Mouse (Mus musculus): ENCODE data around the gene Swsap1. TPM values are rescaled to one million over a fixed set of nuclear protein-coding genes. Genes with fewer than 3 reads are reported as not detected.

Swsap1 gene
- polyA plus RNA-seq, 1 experiment: 12.8 TPM

DNA sequence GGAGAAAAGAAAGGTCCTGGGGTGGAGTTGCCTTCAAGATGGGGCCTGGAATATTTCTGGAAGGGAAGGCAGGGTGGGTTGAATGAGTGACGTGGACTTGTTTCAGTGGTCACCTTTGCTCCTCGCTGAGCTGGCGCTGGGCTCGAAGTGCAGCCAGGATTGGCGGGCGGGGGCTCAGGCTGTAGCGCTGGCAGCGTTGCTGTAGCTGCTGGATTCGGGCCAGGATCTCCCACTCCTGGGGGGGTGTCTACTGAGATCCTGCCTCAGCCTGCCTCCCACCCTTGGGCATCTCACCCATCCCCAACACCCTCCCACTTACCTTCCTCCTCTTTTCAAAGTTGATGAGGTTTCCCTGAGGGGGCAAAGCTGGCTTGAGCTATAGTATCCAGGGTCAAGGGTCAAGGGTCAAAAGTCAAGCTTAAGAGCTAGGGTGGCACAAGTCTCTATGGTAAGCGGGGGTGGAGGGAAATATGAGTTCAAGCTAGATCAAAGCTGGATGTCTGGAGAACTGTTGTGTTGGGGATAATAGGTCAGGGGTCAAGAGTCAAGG is 21.1 kb downstream of the Swsap1 start:
- no peak overlapping the region for H3K27ac ChIP-seq (ENCODE audit: insufficient read depth, low read length)
- H3K27me3 ChIP-seq (ENCODE audit: control insufficient read depth, insufficient read depth, low read length): no peaks in the 10 kb centered on the region
- H3K4me3 ChIP-seq (replicated peaks; ENCODE audit: insufficient read depth, low read depth, low read length): no peak overlapping the region
- no peak for DNase-seq
- 44% methylated on average over 10 of the region's 10 CpGs for WGBS
- H3K4me1 ChIP-seq (ENCODE audit: control insufficient read depth, insufficient read depth, low read length): peaks cover 10% of the 10 kb centered on the region
- no peak for TF ChIP-seq CTCF (IDR thresholded peaks at IDR 0.05; ENCODE audit: borderline replicate concordance, insufficient read depth, low read depth, low read length)
- TF ChIP-seq POLR2A (IDR thresholded peaks at IDR 0.05; ENCODE audit: borderline replicate concordance, insufficient read depth, low read length): no peak

DNA sequence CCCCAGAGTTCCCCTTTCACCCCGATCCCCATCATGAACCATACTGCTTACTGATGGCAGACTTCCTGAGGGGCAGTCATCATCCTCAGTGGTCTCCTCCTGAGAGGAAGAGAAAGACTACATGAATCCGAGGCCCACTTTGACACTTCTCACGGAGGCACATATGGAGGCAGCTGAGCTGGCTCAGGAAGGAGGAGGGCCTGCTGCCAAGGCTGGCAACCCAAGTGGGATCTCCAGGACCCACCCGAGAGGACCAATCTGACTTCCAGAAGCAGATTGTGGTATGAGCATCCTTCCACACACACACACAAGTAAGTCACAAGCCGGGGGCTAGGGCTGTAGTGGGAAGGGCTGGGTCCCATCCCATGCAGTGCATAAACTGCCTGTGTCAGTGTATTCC is 21.8 kb downstream of the Swsap1 start:
- Histone ChIP-seq H3K4me3 (replicated peaks; ENCODE audit: insufficient read depth, low read depth, low read length) (no peak overlapping the region), H3K4me1 (ENCODE audit: control insufficient read depth, insufficient read depth, low read length) (peaks cover 10% of the 10 kb centered on the region), H3K27ac (ENCODE audit: insufficient read depth, low read length) (no peak overlapping the region), H3K27me3 (ENCODE audit: control insufficient read depth, insufficient read depth, low read length) (no peaks in the 10 kb centered on the region)
- WGBS: 13% methylated on average over 5 of the region's 5 CpGs
- TF ChIP-seq POLR2A (IDR thresholded peaks at IDR 0.05; ENCODE audit: borderline replicate concordance, insufficient read depth, low read length) (no peak), CTCF (IDR thresholded peaks at IDR 0.05; ENCODE audit: borderline replicate concordance, insufficient read depth, low read depth, low read length) (no peak)
- DNase-seq: no peak

DNA sequence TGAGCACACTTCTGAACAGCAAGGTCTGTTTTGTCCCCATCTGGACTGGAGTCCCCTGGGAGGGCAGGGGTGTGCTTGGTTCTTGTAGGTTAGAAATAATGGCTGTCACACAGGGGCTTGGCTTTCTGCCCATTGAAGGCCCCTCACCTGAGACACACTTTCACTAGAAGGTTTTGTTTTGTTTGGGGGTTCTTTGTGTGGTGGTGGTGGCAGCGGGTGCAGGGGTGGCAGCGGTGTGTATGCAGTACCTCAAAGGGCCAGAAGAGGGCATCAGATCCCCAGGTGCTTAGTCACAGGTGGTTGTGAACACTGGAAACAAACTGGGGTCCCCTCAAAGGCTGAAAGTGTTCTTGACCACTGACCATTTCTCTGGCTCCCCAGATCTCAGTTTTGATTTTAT is 22.4 kb downstream of the Swsap1 start:
- Histone ChIP-seq H3K27me3 (ENCODE audit: control insufficient read depth, insufficient read depth, low read length) (no peaks in the 10 kb centered on the region), H3K4me1 (ENCODE audit: control insufficient read depth, insufficient read depth, low read length) (peaks cover 10% of the 10 kb centered on the region), H3K27ac (ENCODE audit: insufficient read depth, low read length) (no peak overlapping the region), H3K4me3 (replicated peaks; ENCODE audit: insufficient read depth, low read depth, low read length) (no peak overlapping the region)
- 38% methylated on average over 2 of the region's 2 CpGs for WGBS
- peak in 1 of 2 experiments; percentile 70 for DNase-seq
- TF ChIP-seq CTCF (IDR thresholded peaks at IDR 0.05; ENCODE audit: borderline replicate concordance, insufficient read depth, low read depth, low read length) (peak; percentile 80), POLR2A (IDR thresholded peaks at IDR 0.05; ENCODE audit: borderline replicate concordance, insufficient read depth, low read length) (no peak)

DNA sequence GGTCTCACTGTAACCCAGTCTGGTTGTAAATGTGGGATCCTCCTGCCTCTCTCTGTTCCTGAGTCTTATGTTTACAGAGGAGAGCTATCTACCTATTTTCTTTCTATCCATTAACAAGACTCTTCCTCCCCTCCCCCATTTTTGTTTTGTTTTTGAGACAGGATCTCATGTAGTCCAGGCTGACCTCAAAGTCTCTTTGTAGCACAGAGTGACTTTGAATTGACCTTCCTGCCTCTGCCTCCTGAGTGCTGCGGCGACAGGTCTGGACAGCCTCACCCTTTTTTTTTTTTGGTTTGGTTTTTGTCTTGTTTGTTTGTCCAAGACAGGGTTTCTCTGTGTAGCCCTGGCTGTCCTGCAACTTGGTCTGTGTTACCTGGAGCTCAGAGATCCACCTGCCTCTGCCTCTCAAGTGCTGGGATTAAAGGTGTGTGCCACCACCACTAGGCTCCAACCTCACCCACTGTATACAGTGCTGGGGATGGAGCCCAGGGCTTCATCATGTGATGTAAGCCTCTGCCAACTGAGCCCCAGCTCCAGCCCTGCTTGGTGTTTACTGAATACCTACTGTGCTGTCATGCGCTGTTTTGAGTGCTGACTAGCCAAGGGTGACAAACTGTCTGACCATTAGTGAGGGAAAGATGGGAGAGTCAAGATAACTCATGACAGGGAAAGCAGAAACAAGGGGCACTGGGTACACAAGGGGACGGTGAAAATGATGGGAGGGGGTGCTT is 23.0 kb downstream of the Swsap1 start:
- TF ChIP-seq POLR2A (IDR thresholded peaks at IDR 0.05; ENCODE audit: borderline replicate concordance, insufficient read depth, low read length) (no peak), CTCF (IDR thresholded peaks at IDR 0.05; ENCODE audit: borderline replicate concordance, insufficient read depth, low read depth, low read length) (no peak)
- H3K4me3 ChIP-seq (replicated peaks; ENCODE audit: insufficient read depth, low read depth, low read length): no peak overlapping the region
- DNase-seq: no peak
- H3K4me1 ChIP-seq (ENCODE audit: control insufficient read depth, insufficient read depth, low read length): peaks cover 10% of the 10 kb centered on the region
- no peak overlapping the region for H3K27ac ChIP-seq (ENCODE audit: insufficient read depth, low read length)
- 75% methylated on average over 4 of the region's 4 CpGs for WGBS
- no peaks in the 10 kb centered on the region for H3K27me3 ChIP-seq (ENCODE audit: control insufficient read depth, insufficient read depth, low read length)

DNA sequence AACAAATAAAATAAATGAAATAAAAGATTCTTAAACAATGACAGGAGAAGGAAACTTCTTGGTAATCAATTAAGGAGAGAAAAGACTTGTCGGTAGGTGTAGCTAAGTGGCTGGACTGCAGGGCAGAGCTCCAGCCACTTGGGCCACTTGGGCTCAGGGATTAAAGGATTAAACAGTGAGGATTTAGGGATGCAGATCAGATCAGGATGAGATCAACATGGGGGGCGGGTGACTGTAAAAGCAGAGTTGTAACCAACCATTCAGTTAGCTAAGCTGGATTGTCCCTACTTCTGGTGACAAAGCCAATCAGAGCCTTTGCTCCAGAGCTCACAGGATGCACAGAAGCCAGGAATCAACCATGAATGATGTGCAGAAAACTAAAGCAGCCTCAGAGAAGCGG is 28.4 kb downstream of the Swsap1 start:
- WGBS: 27% methylated on average over 3 of the region's 3 CpGs
- TF ChIP-seq CTCF (IDR thresholded peaks at IDR 0.05; ENCODE audit: borderline replicate concordance, insufficient read depth, low read depth, low read length): no peak
- no peak for TF ChIP-seq POLR2A (IDR thresholded peaks at IDR 0.05; ENCODE audit: borderline replicate concordance, insufficient read depth, low read length)

DNA sequence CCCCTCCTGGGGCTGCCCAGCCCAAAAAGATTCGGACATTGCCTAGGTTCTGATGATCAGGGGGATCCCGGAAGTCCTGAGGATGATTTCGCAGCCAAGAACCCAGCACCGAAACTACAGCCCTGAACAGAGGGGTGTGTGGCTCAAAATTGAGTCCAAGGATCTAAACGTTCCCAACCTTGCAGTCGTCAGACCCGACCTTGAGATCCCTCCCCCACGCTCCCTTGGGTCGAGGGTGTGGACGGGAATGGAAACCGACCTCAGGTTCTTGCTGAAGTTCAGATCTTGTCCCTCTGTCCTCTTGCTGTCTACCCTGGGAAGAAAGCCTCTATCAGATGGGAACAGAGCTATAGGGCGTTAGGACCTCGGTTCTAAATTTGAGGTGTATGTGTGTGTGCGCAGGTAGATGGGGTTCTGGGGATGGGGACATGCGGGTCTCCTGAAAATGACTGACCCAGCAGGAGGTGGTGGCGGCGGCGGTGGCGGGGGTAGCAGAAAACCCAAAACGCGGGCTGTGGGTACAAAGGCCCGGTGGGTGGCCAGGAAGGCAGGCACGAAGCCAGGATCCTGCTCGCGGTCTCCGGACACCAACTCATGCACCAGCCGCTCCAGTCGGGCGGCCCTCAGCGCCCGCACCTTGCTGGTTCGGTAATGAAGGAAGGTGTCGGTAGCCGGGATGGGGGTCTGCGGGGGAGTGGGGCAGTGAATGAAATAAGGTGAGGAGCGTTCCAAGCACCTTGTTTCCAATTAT is 32.2 kb downstream of the Swsap1 start:
- TF ChIP-seq CTCF (IDR thresholded peaks at IDR 0.05; ENCODE audit: borderline replicate concordance, insufficient read depth, low read depth, low read length): no peak
- no peak for TF ChIP-seq POLR2A (IDR thresholded peaks at IDR 0.05; ENCODE audit: borderline replicate concordance, insufficient read depth, low read length)
- WGBS: 7% methylated on average over 36 of the region's 36 CpGs
- Histone ChIP-seq H3K27ac (ENCODE audit: insufficient read depth, low read length) (peak overlapping the region; percentile 15; the same call in 1 of the 2 replicates), H3K4me1 (ENCODE audit: control insufficient read depth, insufficient read depth, low read length) (peaks cover 10% of the 10 kb centered on the region; the same call in 1 of the 2 replicates), H3K27me3 (ENCODE audit: control insufficient read depth, insufficient read depth, low read length) (no peaks in the 10 kb centered on the region), H3K4me3 (replicated peaks; ENCODE audit: insufficient read depth, low read depth, low read length) (peak overlapping the region; percentile 91)
- peak; percentile 78 to 81 for DNase-seq

More for the DNA sequence above, 28.4 kb downstream of the Swsap1 start:
- no peak overlapping the region for H3K27ac ChIP-seq (ENCODE audit: insufficient read depth, low read length)
- H3K4me1 ChIP-seq (ENCODE audit: control insufficient read depth, insufficient read depth, low read length): peaks cover 4% of the 10 kb centered on the region; the same call in 1 of the 2 replicates
- H3K4me3 ChIP-seq (replicated peaks; ENCODE audit: insufficient read depth, low read depth, low read length): no peak overlapping the region
- no peak for DNase-seq
- no peaks in the 10 kb centered on the region for H3K27me3 ChIP-seq (ENCODE audit: control insufficient read depth, insufficient read depth, low read length)

DNA sequence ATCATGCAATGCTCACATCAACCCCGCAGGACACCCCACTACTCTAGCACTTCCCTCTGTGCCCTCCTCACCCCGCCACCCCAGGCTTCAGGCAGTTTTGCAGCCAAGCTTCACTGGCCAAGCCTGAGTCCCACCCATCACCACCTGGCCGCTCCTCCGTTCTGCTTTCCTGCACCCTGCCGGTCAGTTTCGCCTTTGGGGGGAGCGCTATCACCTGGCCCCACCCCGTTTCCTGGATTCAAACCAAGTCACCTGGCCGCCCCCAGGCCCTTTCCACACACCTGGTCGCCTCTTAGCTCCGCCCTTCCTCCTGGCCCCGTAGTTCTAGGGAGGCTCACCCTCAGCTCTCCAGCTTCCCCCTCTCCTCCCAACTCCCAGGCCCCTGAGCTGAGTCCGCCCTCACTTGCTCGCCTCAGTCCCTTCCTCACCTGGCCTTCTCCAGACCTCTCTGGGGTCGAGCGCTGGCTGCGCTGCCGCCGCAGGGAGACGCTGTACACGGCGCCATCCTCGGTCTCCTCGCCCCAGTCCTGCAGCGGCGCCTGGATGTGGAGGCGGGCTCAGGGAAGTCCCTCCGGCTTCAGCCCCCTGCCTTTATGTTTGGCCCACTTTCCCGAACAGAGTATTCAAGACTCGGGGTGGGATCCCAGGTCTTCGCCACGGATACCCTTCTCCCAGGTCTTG is 33.0 kb downstream of the Swsap1 start:
- Histone ChIP-seq H3K27me3 (ENCODE audit: control insufficient read depth, insufficient read depth, low read length) (no peaks in the 10 kb centered on the region), H3K4me3 (replicated peaks; ENCODE audit: insufficient read depth, low read depth, low read length) (peak overlapping the region; percentile 91), H3K4me1 (ENCODE audit: control insufficient read depth, insufficient read depth, low read length) (peaks cover 10% of the 10 kb centered on the region; the same call in 1 of the 2 replicates), H3K27ac (ENCODE audit: insufficient read depth, low read length) (peak overlapping the region; percentile 76)
- 1% methylated on average over 32 of the region's 32 CpGs for WGBS
- TF ChIP-seq POLR2A (IDR thresholded peaks at IDR 0.05; ENCODE audit: borderline replicate concordance, insufficient read depth, low read length): no peak
- no peak for TF ChIP-seq CTCF (IDR thresholded peaks at IDR 0.05; ENCODE audit: borderline replicate concordance, insufficient read depth, low read depth, low read length)
- DNase-seq: peak; percentile 78 to 79

Data from cerebellum, adult 2 months (tissue).